Mouse (Mus musculus): ENCODE data around the gene Vwc2. TPM values are rescaled to one million over a fixed set of nuclear protein-coding genes. Genes with fewer than 3 reads are reported as not detected.

Gene Vwc2
- not detected in 2 replicates for polyA plus RNA-seq (2011; ENCODE audit: insufficient read depth, insufficient read length, low replicate concordance, missing spikeins)

DNA sequence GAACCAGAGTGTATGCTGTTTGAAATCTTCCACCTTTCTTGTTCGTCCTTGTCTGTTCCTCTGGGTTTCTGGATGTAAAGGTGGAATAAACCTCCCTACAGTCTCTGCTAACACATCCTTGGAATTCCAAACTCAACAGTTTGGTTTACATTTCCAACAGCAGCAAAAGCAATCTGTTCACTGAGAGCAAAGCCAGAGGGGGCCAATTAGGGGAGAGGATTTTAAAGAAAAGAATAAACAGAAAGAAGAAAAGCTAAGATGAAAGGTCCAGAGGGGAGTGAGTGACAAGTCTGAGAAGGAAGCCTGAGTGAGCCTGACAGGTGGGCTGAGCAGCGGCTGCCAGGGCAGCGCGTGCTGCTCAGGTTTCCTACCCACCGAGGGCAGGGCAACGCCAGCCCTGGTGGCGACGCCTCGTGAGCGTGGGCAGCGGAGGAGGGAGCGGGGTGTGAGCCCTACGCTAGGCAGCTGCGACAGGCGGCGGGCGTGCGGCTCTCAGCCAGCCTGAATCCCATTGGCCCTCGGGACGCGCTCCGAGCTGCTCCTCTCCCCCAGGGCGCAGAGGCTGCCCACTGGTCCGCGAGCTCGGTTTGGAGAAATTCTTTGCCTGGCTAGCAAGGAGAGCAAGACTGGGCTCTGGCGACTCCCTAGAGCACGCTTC, at the start of gene Vwc2:
TSS of gene Vwc2 (plus strand) at position 648 of the 658 bp plus-strand sequence.
- Histone ChIP-seq H3K4me1 (ENCODE audit: control insufficient read depth, insufficient read depth, low read length) (no peaks in the 10 kb centered on the region), H3K4me3 (replicated peaks; ENCODE audit: control insufficient read depth, low read depth, low read length) (no peak within 1 kb of the TSS), H3K27ac (ENCODE audit: control insufficient read depth, insufficient read depth, low read depth, low read length, poor library complexity) (no peak within 1 kb of the TSS)
- no peak for TF ChIP-seq POLR2A (IDR thresholded peaks at IDR 0.05; ENCODE audit: borderline replicate concordance, control insufficient read depth, low read depth, low read length)
- TF ChIP-seq CTCF (IDR thresholded peaks at IDR 0.05; ENCODE audit: control insufficient read depth, insufficient read depth, low read length) = no peak
- WGBS = 5% methylated on average over 28 of the region's 28 CpGs

DNA sequence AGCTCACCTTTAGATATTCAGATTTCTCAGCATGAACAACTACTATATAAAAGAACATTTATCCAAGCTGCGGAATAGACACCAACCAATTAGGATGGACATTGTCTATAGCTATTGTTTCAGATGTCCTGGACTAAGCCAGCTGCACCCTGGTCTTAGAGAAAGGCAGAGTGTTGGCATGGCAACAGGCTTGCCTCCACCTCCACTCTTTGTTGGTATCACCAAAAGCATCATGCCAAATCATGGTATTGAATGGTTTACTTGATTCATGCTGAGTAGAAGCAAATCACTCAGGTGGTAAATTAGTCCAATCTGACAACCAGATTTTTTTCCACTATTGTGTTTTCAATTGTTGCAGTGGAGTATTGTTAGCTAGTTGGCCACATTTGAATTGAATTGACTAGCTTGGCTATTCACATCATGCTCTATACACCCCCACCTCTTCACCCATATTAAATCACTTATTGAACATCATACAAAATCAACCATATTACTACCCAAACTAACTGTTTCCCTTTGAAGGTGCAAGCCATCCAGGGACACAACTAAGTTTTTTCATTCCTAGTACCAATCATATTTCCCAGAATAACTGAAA, 25.8 kb upstream of the Vwc2 start:
- no peak overlapping the region for H3K27ac ChIP-seq (ENCODE audit: control insufficient read depth, insufficient read depth, low read depth, low read length, poor library complexity)
- TF ChIP-seq CTCF (IDR thresholded peaks at IDR 0.05; ENCODE audit: control insufficient read depth, insufficient read depth, low read length) (no peak), POLR2A (IDR thresholded peaks at IDR 0.05; ENCODE audit: borderline replicate concordance, control insufficient read depth, low read depth, low read length) (no peak)
- H3K4me1 ChIP-seq (ENCODE audit: control insufficient read depth, insufficient read depth, low read length) = no peaks in the 10 kb centered on the region
- WGBS = 80% methylated on average over 1 of the region's 1 CpGs
- H3K4me3 ChIP-seq (replicated peaks; ENCODE audit: control insufficient read depth, low read depth, low read length) = no peak overlapping the region

DNA sequence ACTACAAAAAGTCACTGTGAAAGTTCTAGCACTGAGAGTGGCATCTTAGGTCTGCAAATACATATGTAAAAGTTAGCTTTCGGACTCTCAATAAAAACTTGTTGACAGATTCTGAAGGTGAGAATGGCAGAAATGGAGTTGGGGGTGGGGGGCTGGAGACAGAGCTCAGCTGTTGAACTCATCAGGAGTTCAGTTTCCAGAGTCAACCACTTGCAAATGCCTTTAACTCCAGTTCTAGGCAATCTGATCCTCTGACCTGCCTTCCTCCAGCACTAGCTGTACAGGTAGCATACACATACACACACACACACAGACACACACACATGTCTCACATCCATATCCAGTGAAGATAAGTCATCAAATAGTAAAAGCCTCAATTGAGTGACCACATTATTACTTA, 16.4 kb upstream of the Vwc2 start:
- Histone ChIP-seq H3K27ac (ENCODE audit: control insufficient read depth, insufficient read depth, low read depth, low read length, poor library complexity) (no peak overlapping the region), H3K4me3 (replicated peaks; ENCODE audit: control insufficient read depth, low read depth, low read length) (no peak overlapping the region), H3K4me1 (ENCODE audit: control insufficient read depth, insufficient read depth, low read length) (no peaks in the 10 kb centered on the region)
- 81% methylated on average over 1 of the region's 1 CpGs for WGBS
- no peak for TF ChIP-seq CTCF (IDR thresholded peaks at IDR 0.05; ENCODE audit: control insufficient read depth, insufficient read depth, low read length)
- TF ChIP-seq POLR2A (IDR thresholded peaks at IDR 0.05; ENCODE audit: borderline replicate concordance, control insufficient read depth, low read depth, low read length) = no peak

DNA sequence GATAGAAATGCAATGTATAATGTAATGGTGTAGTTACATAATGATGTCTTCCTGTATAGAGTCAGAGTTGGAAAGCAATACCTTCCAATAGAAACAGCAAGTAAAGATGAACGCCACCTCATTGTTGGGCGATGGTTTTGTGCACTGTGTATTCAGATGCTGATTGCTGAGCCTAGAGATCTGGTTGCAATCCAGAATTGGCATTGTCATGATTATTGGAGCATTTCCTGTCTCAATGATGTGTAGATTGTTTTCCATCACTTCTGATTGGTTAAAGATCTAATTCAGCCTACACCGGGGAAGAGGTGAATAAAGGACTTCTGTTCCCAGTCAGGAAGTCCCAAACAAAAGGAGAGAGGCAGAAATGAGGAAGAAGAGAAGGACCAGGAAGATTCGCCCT, 15.7 kb upstream of the Vwc2 start:
- WGBS = 71% methylated on average over 4 of the region's 4 CpGs
- no peak overlapping the region for H3K27ac ChIP-seq (ENCODE audit: control insufficient read depth, insufficient read depth, low read depth, low read length, poor library complexity)
- no peak overlapping the region for H3K4me3 ChIP-seq (replicated peaks; ENCODE audit: control insufficient read depth, low read depth, low read length)
- no peak for TF ChIP-seq POLR2A (IDR thresholded peaks at IDR 0.05; ENCODE audit: borderline replicate concordance, control insufficient read depth, low read depth, low read length)
- H3K4me1 ChIP-seq (ENCODE audit: control insufficient read depth, insufficient read depth, low read length) = no peaks in the 10 kb centered on the region

DNA sequence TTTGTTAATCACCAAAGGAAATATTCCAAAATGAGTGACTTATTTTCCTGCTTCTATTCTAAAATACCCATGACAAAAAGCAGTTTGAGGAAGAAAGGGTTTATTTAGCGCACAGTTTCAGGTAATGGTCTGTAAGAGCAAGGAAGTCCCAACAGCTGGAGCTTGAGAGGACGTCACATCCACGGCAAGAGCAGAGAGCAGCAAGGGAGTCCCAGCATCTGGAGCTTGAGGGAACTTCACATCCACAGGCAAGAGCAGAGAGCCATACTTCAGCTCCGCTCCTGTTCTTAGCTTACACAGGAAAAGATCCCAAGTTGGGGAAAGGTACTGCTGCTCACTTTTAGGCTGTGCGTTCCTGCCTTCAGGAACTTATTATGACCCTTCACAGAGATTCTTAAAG, 15.0 kb upstream of the Vwc2 start:
- H3K4me1 ChIP-seq (ENCODE audit: control insufficient read depth, insufficient read depth, low read length) = no peaks in the 10 kb centered on the region
- 77% methylated on average over 5 of the region's 5 CpGs for WGBS
- H3K27ac ChIP-seq (ENCODE audit: control insufficient read depth, insufficient read depth, low read depth, low read length, poor library complexity) = no peak overlapping the region
- TF ChIP-seq POLR2A (IDR thresholded peaks at IDR 0.05; ENCODE audit: borderline replicate concordance, control insufficient read depth, low read depth, low read length) = no peak
- TF ChIP-seq CTCF (IDR thresholded peaks at IDR 0.05; ENCODE audit: control insufficient read depth, insufficient read depth, low read length) = no peak
- no peak overlapping the region for H3K4me3 ChIP-seq (replicated peaks; ENCODE audit: control insufficient read depth, low read depth, low read length)

DNA sequence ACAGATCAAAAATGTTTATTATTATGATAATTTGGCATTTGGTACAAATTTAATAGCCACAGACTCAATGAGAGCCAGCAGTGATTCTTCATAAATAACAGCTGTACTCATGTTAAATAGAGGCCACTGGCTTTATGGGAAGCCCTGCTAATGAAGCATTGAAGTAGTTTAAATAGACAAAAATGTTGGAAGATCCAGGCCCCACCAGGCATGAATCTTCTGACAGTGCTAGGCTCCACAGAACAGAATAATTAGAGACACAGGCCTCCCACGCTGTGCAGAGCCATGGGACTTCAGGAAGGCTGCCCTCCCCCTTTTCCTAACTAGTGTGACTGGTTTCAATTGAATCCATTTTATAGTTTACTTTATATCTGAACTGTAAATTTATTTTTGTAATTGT, 11.8 kb upstream of the Vwc2 start:
- H3K4me1 ChIP-seq (ENCODE audit: control insufficient read depth, insufficient read depth, low read length) = no peaks in the 10 kb centered on the region
- no peak overlapping the region for H3K27ac ChIP-seq (ENCODE audit: control insufficient read depth, insufficient read depth, low read depth, low read length, poor library complexity)
- 59% methylated on average over 1 of the region's 1 CpGs for WGBS
- H3K4me3 ChIP-seq (replicated peaks; ENCODE audit: control insufficient read depth, low read depth, low read length) = no peak overlapping the region
- TF ChIP-seq POLR2A (IDR thresholded peaks at IDR 0.05; ENCODE audit: borderline replicate concordance, control insufficient read depth, low read depth, low read length) = no peak

DNA sequence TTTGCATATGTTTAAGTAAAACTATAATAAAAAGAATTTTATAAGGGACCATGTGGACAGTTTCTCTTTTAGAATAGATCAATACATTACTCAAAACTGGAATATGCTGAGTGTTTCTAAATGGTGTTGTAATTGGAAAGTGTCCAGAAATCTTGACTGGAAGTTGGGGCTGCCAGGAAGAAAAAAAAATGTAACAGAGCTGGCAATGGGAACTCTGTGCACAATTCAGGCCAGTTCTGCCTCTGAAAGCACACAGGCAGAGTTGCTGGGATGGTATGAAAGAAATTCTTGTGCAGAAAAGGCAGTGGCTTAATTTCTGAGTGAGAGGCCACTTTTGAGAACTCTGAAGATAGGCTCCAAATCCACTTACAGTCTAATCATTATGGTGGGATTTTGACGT, 11.4 kb upstream of the Vwc2 start:
- no peaks in the 10 kb centered on the region for H3K4me1 ChIP-seq (ENCODE audit: control insufficient read depth, insufficient read depth, low read length)
- no peak overlapping the region for H3K4me3 ChIP-seq (replicated peaks; ENCODE audit: control insufficient read depth, low read depth, low read length)
- no peak for TF ChIP-seq CTCF (IDR thresholded peaks at IDR 0.05; ENCODE audit: control insufficient read depth, insufficient read depth, low read length)
- no peak for TF ChIP-seq POLR2A (IDR thresholded peaks at IDR 0.05; ENCODE audit: borderline replicate concordance, control insufficient read depth, low read depth, low read length)
- WGBS = 59% methylated on average over 1 of the region's 1 CpGs
- no peak overlapping the region for H3K27ac ChIP-seq (ENCODE audit: control insufficient read depth, insufficient read depth, low read depth, low read length, poor library complexity)

DNA sequence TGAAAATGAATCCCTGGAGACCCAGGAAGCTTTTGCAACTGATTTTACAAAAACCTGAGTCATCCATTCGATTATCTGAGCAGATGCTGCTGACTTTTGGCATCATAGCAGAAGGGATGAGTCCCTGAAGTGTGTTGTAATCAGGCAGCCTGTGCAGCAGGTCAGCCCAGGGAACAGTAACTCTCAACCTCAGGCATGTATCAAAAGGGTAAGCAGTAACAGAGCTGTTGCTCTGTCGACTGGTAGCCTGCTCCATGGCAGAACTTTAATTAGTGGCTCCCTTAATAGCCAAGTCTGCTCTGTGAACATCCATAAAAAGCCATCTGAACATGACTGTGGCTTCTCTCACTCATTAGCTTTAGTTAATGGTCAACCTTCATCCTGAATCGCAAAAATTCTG, 5.1 kb upstream of the Vwc2 start:
- Histone ChIP-seq H3K4me1 (ENCODE audit: control insufficient read depth, insufficient read depth, low read length) (no peaks in the 10 kb centered on the region), H3K27ac (ENCODE audit: control insufficient read depth, insufficient read depth, low read depth, low read length, poor library complexity) (no peak overlapping the region), H3K4me3 (replicated peaks; ENCODE audit: control insufficient read depth, low read depth, low read length) (no peak overlapping the region)
- TF ChIP-seq POLR2A (IDR thresholded peaks at IDR 0.05; ENCODE audit: borderline replicate concordance, control insufficient read depth, low read depth, low read length) (no peak), CTCF (IDR thresholded peaks at IDR 0.05; ENCODE audit: control insufficient read depth, insufficient read depth, low read length) (no peak)
- 53% methylated on average over 3 of the region's 3 CpGs for WGBS
